14 mouse cellular contexts compared by ENCODE assay signal in the genomic region with DNA sequence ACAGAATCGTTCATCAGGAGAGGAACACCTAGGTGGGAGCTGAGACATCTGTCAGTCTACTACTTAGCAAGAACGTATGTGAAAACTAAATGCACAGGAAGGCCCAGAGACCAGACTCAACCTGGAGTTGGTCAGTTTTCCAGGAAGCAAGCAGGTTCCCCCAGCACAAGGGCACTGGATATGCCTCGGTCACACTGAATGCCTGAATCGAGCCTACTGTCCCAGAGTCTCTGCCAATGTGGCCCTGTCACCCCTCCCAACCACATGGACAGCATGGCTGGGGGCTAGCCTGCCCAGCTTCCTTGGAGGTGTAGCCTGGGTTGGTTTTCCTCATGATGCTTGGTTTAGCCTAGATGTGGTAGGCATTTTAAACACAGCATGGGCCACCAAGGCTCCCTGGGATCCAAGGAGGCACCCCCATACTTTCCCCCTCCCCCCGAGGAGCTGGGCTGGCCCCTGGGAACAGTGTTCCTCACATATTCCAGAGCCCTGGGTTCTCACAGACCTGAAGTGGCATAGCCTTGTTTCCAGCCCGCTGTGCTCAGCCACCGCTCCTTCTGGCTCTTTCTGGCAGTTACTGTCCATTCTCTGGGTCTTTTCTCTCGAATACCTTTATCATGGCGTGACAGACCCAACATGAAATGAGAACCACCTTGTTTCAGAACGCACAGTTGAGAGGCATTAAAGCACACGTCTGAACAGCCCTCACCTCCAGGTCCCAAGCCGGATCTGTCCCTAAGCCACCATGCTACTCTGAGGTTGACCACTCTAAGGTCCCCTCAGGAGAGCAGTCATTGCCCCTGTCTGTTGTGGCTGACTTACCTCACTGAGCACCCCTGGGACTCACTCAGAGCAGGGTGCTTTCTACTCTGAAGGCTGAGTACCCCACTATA. TPM values are rescaled to one million over a fixed set of nuclear protein-coding genes. Genes with fewer than 3 reads are reported as not detected.
A peak's percentile ranks its signal among the peaks of the same experiment; 100 is the strongest.
DNase-seq lines count a peak whose midpoint lies in the region; ATAC-seq and TF ChIP-seq lines count a peak whose summit lies in the region.
"Had no signal": no experiment of that assay in that cellular context is flagged by ENCODE, and none has a peak within 500 bp of the region (broad histone marks: within the 10 kb centered on the region; RNA-seq: fewer than 3 reads in every experiment).

No protein-coding gene starts in this region.

- peaks cover 22% of the 10 kb centered on the region for H3K79me2 ChIP-seq in CH12.LX (replicated peaks; ENCODE audit: control insufficient read depth, extremely low read depth, insufficient read depth, poor library complexity, severe bottlenecking)

- in situ Hi-C loops in CH12.LX (cut with MboI; ENCODE audit: low pct_ligation_motif_present, low pct_unique_long_range_greater_than_20kb, low sequenced_read_pairs): no loop called here

- no peak overlapping the region for H3K4me2 ChIP-seq in liver, embryonic 13.5 days
- no peak overlapping the region for H3K4me2 ChIP-seq in liver, embryonic 11.5 days
- no peak overlapping the region for H3K4me2 ChIP-seq in CH12.LX (ENCODE audit: insufficient read depth, low read depth, poor library complexity, severe bottlenecking)
- H3K4me2 ChIP-seq in limb, embryonic 13.5 days (replicated peaks): no peak overlapping the region
- H3K4me2 ChIP-seq: forebrain, embryonic 13.5 days had no signal

- H3K9me3 ChIP-seq in liver, embryonic 13.5 days (replicated peaks): no peaks in the 10 kb centered on the region
- no peaks in the 10 kb centered on the region for H3K9me3 ChIP-seq in liver, embryonic 11.5 days (ENCODE audit: control insufficient read depth, low read length)
- no peaks in the 10 kb centered on the region for H3K9me3 ChIP-seq in CH12.LX (replicated peaks; ENCODE audit: low read length)
- H3K9me3 ChIP-seq in limb, embryonic 13.5 days: no peaks in the 10 kb centered on the region
- H3K9me3 ChIP-seq: forebrain, embryonic 13.5 days had no signal

- dilution Hi-C loops in CH12.LX (cut with MboI; ENCODE audit: extremely low pct_ligation_motif_present, extremely low pct_unique_long_range_greater_than_20kb, low sequenced_read_pairs): no loop called here

- no peak overlapping the region for H3K9ac ChIP-seq in liver, embryonic 13.5 days
- no peak overlapping the region for H3K9ac ChIP-seq in liver, embryonic 11.5 days (ENCODE audit: low read depth, low read length)
- H3K9ac ChIP-seq in CH12.LX (ENCODE audit: insufficient read depth, low read depth): no peak overlapping the region
- H3K9ac ChIP-seq in limb, embryonic 13.5 days: no peak overlapping the region

- DNase-seq in gastrocnemius, adult 2 months: no peak
- no peak for DNase-seq in gastrocnemius, postnatal 25 days
- no peak for DNase-seq in liver, embryonic 13.5 days
- no peak for DNase-seq in liver, embryonic 11.5 days (ENCODE audit: low spot score)
- no peak for DNase-seq in CH12.LX (ENCODE audit: extremely low read depth)
- DNase-seq in T-cell, adult 2 months (ENCODE audit: low spot score): no peak
- DNase-seq in cerebellum, postnatal 4 days (ENCODE audit: low spot score in 2 of 2): no peak
- DNase-seq: cerebellum, adult 11 months; right cerebral cortex, postnatal 25 days had no signal

- 68% methylated on average over 12 of the region's 12 CpGs for WGBS in liver, embryonic 13.5 days (ENCODE audit: insufficient replicate concordance)
- 80% methylated on average over 12 of the region's 12 CpGs for WGBS in liver, embryonic 11.5 days
- WGBS in limb, embryonic 13.5 days: 87% methylated on average over 12 of the region's 12 CpGs

- 0 out of 2 replicates have a peak, but pooled peaks have one; percentile 22 for ATAC-seq in liver, embryonic 13.5 days (ENCODE audit: low read depth)
- ATAC-seq in liver, embryonic 11.5 days (replicated peaks; ENCODE audit: low FRiP score): no peak
- ATAC-seq in limb, embryonic 13.5 days (ENCODE audit: low FRiP score, low read depth): no peak
- ATAC-seq: forebrain, embryonic 13.5 days; inflammation-experienced regulatory T-cells, adult 6 months; midbrain, embryonic 16.5 days had no signal

- H3K27me3 ChIP-seq in liver, embryonic 13.5 days: no peaks in the 10 kb centered on the region
- no peaks in the 10 kb centered on the region for H3K27me3 ChIP-seq in liver, embryonic 11.5 days (replicated peaks; ENCODE audit: control insufficient read depth, insufficient read depth, low read length)
- H3K27me3 ChIP-seq in CH12.LX (replicated peaks): no peaks in the 10 kb centered on the region
- H3K27me3 ChIP-seq in limb, embryonic 13.5 days: no peaks in the 10 kb centered on the region
- H3K27me3 ChIP-seq: forebrain, embryonic 13.5 days had no signal

- peaks cover 32% of the 10 kb centered on the region for H3K4me1 ChIP-seq in liver, embryonic 13.5 days (replicated peaks)
- peaks cover 14% of the 10 kb centered on the region for H3K4me1 ChIP-seq in liver, embryonic 11.5 days (replicated peaks; ENCODE audit: control insufficient read depth, insufficient read depth, low read length)
- peaks cover 61 to 94% of the 10 kb centered on the region in 2 experiments for H3K4me1 ChIP-seq in CH12.LX (ENCODE audit: control insufficient read depth in 1 of 2, insufficient read depth in 2 of 2)
- H3K4me1 ChIP-seq in limb, embryonic 13.5 days: peaks cover 10% of the 10 kb centered on the region; the same call in 1 of the 2 replicates

- H3K36me3 ChIP-seq in liver, embryonic 13.5 days: peaks cover 37% of the 10 kb centered on the region
- peaks cover 27% of the 10 kb centered on the region for H3K36me3 ChIP-seq in liver, embryonic 11.5 days (ENCODE audit: control insufficient read depth, insufficient read depth, low read length)
- peaks cover 42 to 52% of the 10 kb centered on the region in 2 experiments for H3K36me3 ChIP-seq in CH12.LX (replicated peaks in 1 of 2; ENCODE audit: control insufficient read depth in 1 of 2, insufficient read depth in 1 of 2, low read length in 1 of 2)
- peaks cover 48% of the 10 kb centered on the region for H3K36me3 ChIP-seq in limb, embryonic 13.5 days

- intact Hi-C loops in gastrocnemius, adult 2 months (cut with DNase I): no loop called here

- peak; percentile 60 for TF ChIP-seq POLR2A in CH12.LX (IDR thresholded peaks at IDR 0.05; ENCODE audit: low read depth, low read length)

- TF ChIP-seq RAD21 in CH12.LX (IDR thresholded peaks at IDR 0.05; ENCODE audit: low read depth, low read length): no peak

- H3K27ac ChIP-seq in gastrocnemius, adult 2 months: peak overlapping the region; percentile 50
- peak overlapping the region; percentile 32 for H3K27ac ChIP-seq in liver, embryonic 13.5 days
- H3K27ac ChIP-seq in liver, embryonic 11.5 days (ENCODE audit: low read depth, low read length): no peak overlapping the region
- H3K27ac ChIP-seq in CH12.LX (ENCODE audit: insufficient read depth, low read depth): peak overlapping the region; percentile 98
- H3K27ac ChIP-seq in limb, embryonic 13.5 days: peak overlapping the region; percentile 39; the same call in 1 of the 2 replicates
- H3K27ac ChIP-seq: forebrain, embryonic 13.5 days; layer of hippocampus, adult 2 months had no signal

- TF ChIP-seq CTCF in gastrocnemius, adult 2 months (IDR thresholded peaks at IDR 0.05): no peak
- no peak for TF ChIP-seq CTCF in CH12.LX (conservative IDR thresholded peaks at IDR 0.05 in 1 of 2, IDR thresholded peaks at IDR 0.05 in 1 of 2; ENCODE audit: low read depth in 2 of 2, low read length in 2 of 2)

- TF ChIP-seq EP300 in CH12.LX (IDR thresholded peaks at IDR 0.05; ENCODE audit: low read length): no peak

- H3K4me3 ChIP-seq in gastrocnemius, adult 2 months: no peak overlapping the region
- H3K4me3 ChIP-seq in liver, embryonic 13.5 days (replicated peaks): no peak overlapping the region
- no peak overlapping the region for H3K4me3 ChIP-seq in liver, embryonic 11.5 days (ENCODE audit: low read depth, low read length)
- H3K4me3 ChIP-seq in CH12.LX (replicated peaks in 1 of 3; ENCODE audit: low read depth in 2 of 3, low read length in 2 of 3, poor library complexity in 1 of 3): no peak overlapping the region
- H3K4me3 ChIP-seq in limb, embryonic 13.5 days: no peak overlapping the region
- H3K4me3 ChIP-seq: forebrain, embryonic 13.5 days; layer of hippocampus, adult 2 months had no signal

TF ChIP-seq in CH12.LX, 34 proteins besides CTCF, POLR2A, EP300 and RAD21:
- TF ChIP-seq ETS1 (conservative IDR thresholded peaks at IDR 0.05; ENCODE audit: low read depth, low read length) (no peak), ZMIZ1 (IDR thresholded peaks at IDR 0.05; ENCODE audit: low read depth, low read length) (peak; percentile 73; the same call in 1 of the 2 replicates), RCOR1 (conservative IDR thresholded peaks at IDR 0.05; ENCODE audit: low read depth, low read length) (no peak), POLR2AphosphoS2 (IDR thresholded peaks at IDR 0.05; ENCODE audit: low read depth, low read length) (peak; percentile 98), MXI1 (IDR thresholded peaks at IDR 0.05; ENCODE audit: low read depth, low read length) (0 out of 2 replicates have a peak, but pooled peaks have one; percentile 22), MAZ (IDR thresholded peaks at IDR 0.05; ENCODE audit: low read depth, low read length) (no peak), MYC (IDR thresholded peaks at IDR 0.05; ENCODE audit: low read depth, low read length) (no peak), CHD2 (IDR thresholded peaks at IDR 0.05; ENCODE audit: low read length) (peak; percentile 57), E2F4 (IDR thresholded peaks at IDR 0.05; ENCODE audit: insufficient replicate concordance, low read depth, low read length) (no peak)

RNA-seq across cellular contexts. Expression of a gene that starts 12.4 kb away (rescaled TPM):
- 10 to 100 TPM; 13.4 to 58.6 TPM for total RNA-seq in gastrocnemius, adult 2 months (2021)
- 10 to 100 TPM; 17.2 to 19.6 TPM for total RNA-seq in gastrocnemius, postnatal 25 days (2021)
- 3.6 and 3.9 TPM in 2 replicates for polyA plus RNA-seq in liver, embryonic 13.5 days (2015; fragmentation: Nextera tagmentation; extraction: Ambion mirVana)
- polyA plus RNA-seq in liver, embryonic 11.5 days (2014; fragmentation: Nextera tagmentation; extraction: Ambion mirVana): 10.4 and 11.2 TPM in 2 replicates
- 56.7 and 56.9 TPM in 2 replicates for total RNA-seq in CH12.LX (2012; rRNA removed)
- 16.0 and 17.1 TPM in 2 replicates for total RNA-seq in CH12.LX (2014; rRNA removed)
- 27.7 and 36.7 TPM in 2 replicates for polyA plus RNA-seq in CH12.LX (2012; ENCODE audit: insufficient read length, low read depth)
- 13.1 and 14.3 TPM in 2 replicates for polyA plus RNA-seq in limb, embryonic 13.5 days (2015; fragmentation: Nextera tagmentation; extraction: Ambion mirVana)
